Mouse (Mus musculus) adrenal gland, postnatal 10 days (tissue): ENCODE results near the gene Crip2. TPM values are rescaled to one million over a fixed set of nuclear protein-coding genes. Genes with fewer than 3 reads are reported as not detected.
A peak's percentile ranks its signal among the peaks of the same experiment; 100 is the strongest.

Experiments
- DNase-seq: peaks from one replicate; pipeline ENCODE4 v3.0.0; 2021; ENCODE audit warnings: mixed read lengths
- total RNA-seq, 2 experiments: library from RNA; stranded (reverse); gene quantifications; 2 replicates each; pipeline ENCODE4 v1.2.3; 2021

Crip2 gene
- total RNA-seq, 2 experiments from 2014 or later = 184 to 199 TPM

GRCm38 (mm10) chr12:113146112-113147057, 6.3 kb downstream of the Crip2 start, which contains the start of gene Crip1:
Gene Crip1 (plus strand): TSS chr12:113146316.
- DNase-seq = peak; percentile 91

GRCm38 (mm10) chr12:113147481-113147880, 7.4 kb downstream of the Crip2 start:
- peak; percentile 39 for DNase-seq

- peak; percentile 49 for DNase-seq
Observed at GRCm38 (mm10) chr12:113148381-113149035, 8.5 kb downstream of the Crip2 start.

- no peak for DNase-seq
Observed at GRCm38 (mm10) chr12:113149341-113149740, 9.3 kb downstream of the Crip2 start.

- no peak for DNase-seq
Observed at GRCm38 (mm10) chr12:113149896-113150295, 9.9 kb downstream of the Crip2 start.

GRCm38 (mm10) chr12:113150591-113150990, 10.6 kb downstream of the Crip2 start:
- no peak for DNase-seq

GRCm38 (mm10) chr12:113151046-113151445, 11.0 kb downstream of the Crip2 start:
- DNase-seq = no peak

- DNase-seq = peak; percentile 51
Observed at GRCm38 (mm10) chr12:113151661-113152271, 11.7 kb downstream of the Crip2 start.

GRCm38 (mm10) chr12:113152272-113152661, 12.2 kb downstream of the Crip2 start:
- peak; percentile 32 for DNase-seq

GRCm38 (mm10) chr12:113152991-113153525, 13.0 kb downstream of the Crip2 start:
- no peak for DNase-seq

- no peak for DNase-seq
Observed at GRCm38 (mm10) chr12:113153971-113154370, 13.9 kb downstream of the Crip2 start.

GRCm38 (mm10) chr12:113154747-113155075, 14.7 kb downstream of the Crip2 start:
- DNase-seq = no peak

GRCm38 (mm10) chr12:113155076-113155771, 15.2 kb downstream of the Crip2 start:
- peak; percentile 67 for DNase-seq

GRCm38 (mm10) chr12:113155887-113156539, 16.0 kb downstream of the Crip2 start, which contains the start of gene Tedc1:
Gene Tedc1 (plus strand): TSS chr12:113156421.
- DNase-seq = peak; percentile 100

GRCm38 (mm10) chr12:113156540-113156929, 16.5 kb downstream of the Crip2 start:
- DNase-seq = no peak

- no peak for DNase-seq
Observed at GRCm38 (mm10) chr12:113157002-113157401, 17.0 kb downstream of the Crip2 start.

- no peak for DNase-seq
Observed at GRCm38 (mm10) chr12:113157521-113157920, 17.5 kb downstream of the Crip2 start.

GRCm38 (mm10) chr12:113157971-113158370, 17.9 kb downstream of the Crip2 start:
- DNase-seq = no peak

GRCm38 (mm10) chr12:113163561-113164006, 23.5 kb downstream of the Crip2 start:
- DNase-seq = no peak

- no peak for DNase-seq
Observed at GRCm38 (mm10) chr12:113168031-113168536, 28.0 kb downstream of the Crip2 start.
